Mouse (Mus musculus) limb, embryonic 13.5 days (tissue): ENCODE results near the gene Cutc. TPM values are rescaled to one million over a fixed set of nuclear protein-coding genes. Genes with fewer than 3 reads are reported as not detected.

Experiments
- ATAC-seq: fragments of 200-750 bp; cut with Nextera tagmentation; 2 replicates; pipeline ENCODE4 v1.8.0; 2017; ENCODE audit warnings: low read depth, moderate number of reproducible peaks, moderate TSS enrichment; ENCODE audit not compliant: low FRiP score
- H3K27ac ChIP-seq: fragments of 300-500 bp; sonication (generic); 2 replicates; pipeline ENCODE4 v1.5.1; 2015; ENCODE audit warnings: inconsistent platforms, mild to moderate bottlenecking, moderate library complexity
- H3K27me3 ChIP-seq: fragments of 300-500 bp; sonication (generic); 2 replicates; pipeline ENCODE4 v1.6.1; 2015; ENCODE audit warnings: mild to moderate bottlenecking, inconsistent platforms
- H3K36me3 ChIP-seq: fragments of 300-500 bp; sonication (generic); 2 replicates; pipeline ENCODE4 v1.6.1; 2015; ENCODE audit warnings: inconsistent platforms, mild to moderate bottlenecking, moderate library complexity
- H3K4me1 ChIP-seq: fragments of 300-500 bp; sonication (generic); 2 replicates; pipeline ENCODE4 v1.6.1; 2015; ENCODE audit warnings: inconsistent platforms
- H3K4me2 ChIP-seq: fragments of 300-500 bp; sonication (generic); replicated peaks from 2 replicates; pipeline ENCODE4 v1.6.1; 2015; ENCODE audit warnings: inconsistent platforms, mild to moderate bottlenecking, moderate library complexity
- H3K4me3 ChIP-seq: fragments of 300-500 bp; sonication (generic); 2 replicates; pipeline ENCODE4 v1.5.1; 2015; ENCODE audit warnings: moderate library complexity, mild to moderate bottlenecking, inconsistent platforms
- H3K9ac ChIP-seq: fragments of 300-500 bp; sonication (generic); 2 replicates; pipeline ENCODE4 v1.6.1; 2015; ENCODE audit warnings: mild to moderate bottlenecking, inconsistent platforms
- H3K9me3 ChIP-seq: fragments of 300-500 bp; sonication (generic); 2 replicates; pipeline ENCODE4 v1.6.1; 2016; ENCODE audit warnings: inconsistent platforms
- WGBS: fragments of 180-500 bp; shearing (Covaris S2); methylation state at CpG from one replicate; pipeline ENCODE4 v1.1.7; 2015; 5-methylcytosine and 5-hydroxymethylcytosine counted together
- polyA plus RNA-seq: library from polyadenylated mRNA; unstranded; fragments of >200 nt; fragmentation: Nextera tagmentation; extraction: Ambion mirVana; gene quantifications from 2 replicates; pipeline ENCODE4 v1.2.1, GENCODE M21; 2015

The Cutc gene
- polyA plus RNA-seq, 1 experiment from 2014 or later: 14.6 TPM

GRCm38 (mm10) chr19:43780391-43780790 lies 27.6 kb downstream of the Cutc start:
- no peak for ATAC-seq
- no peak overlapping the region for H3K9ac ChIP-seq
- no peak overlapping the region for H3K4me3 ChIP-seq
- 78% methylated on average over 5 of the region's 5 CpGs for WGBS
- no peaks in the 10 kb centered on the region for H3K36me3 ChIP-seq
- no peaks in the 10 kb centered on the region for H3K9me3 ChIP-seq
- no peak overlapping the region for H3K27ac ChIP-seq
- H3K27me3 ChIP-seq: no peaks in the 10 kb centered on the region
- H3K4me1 ChIP-seq: no peaks in the 10 kb centered on the region
- H3K4me2 ChIP-seq: no peak overlapping the region

DNA sequence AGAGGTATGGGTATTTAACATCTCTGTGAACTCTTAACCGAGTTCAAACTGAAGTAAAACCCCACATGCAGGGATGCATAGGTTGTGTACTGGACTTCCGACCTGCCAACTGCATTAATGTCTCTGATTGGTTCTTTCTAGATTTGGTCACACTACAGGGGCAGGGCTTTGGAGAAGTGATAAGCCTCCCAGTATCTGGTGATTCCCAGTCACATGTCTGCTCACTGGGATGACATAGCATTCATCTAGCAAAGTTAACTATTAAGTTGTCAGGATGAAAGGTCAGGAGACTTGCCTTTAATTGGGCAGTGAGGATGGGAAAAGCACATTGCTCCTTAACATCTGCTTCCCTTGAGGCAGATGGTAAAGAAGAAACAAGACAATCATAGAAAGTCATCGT lies 29.2 kb downstream of the Cutc start, which contains the start of gene Abcc2:
Gene Abcc2, plus strand, starts transcription at position 213 of the 400 bp plus-strand sequence.
- WGBS: 75% methylated on average over 3 of the region's 3 CpGs

GRCm38 (mm10) chr19:43784761-43785160 lies 32.0 kb downstream of the Cutc start:
- Histone ChIP-seq H3K27me3 (no peaks in the 10 kb centered on the region), H3K4me2 (no peak overlapping the region), H3K4me3 (no peak overlapping the region), H3K9me3 (no peaks in the 10 kb centered on the region), H3K9ac (no peak overlapping the region), H3K4me1 (no peaks in the 10 kb centered on the region), H3K27ac (no peak overlapping the region), H3K36me3 (no peaks in the 10 kb centered on the region)
- whole genome bisulfite sequencing: 58% methylated on average over 8 of the region's 8 CpGs
- no peak for ATAC-seq

More for the DNA sequence above, 29.2 kb downstream of the Cutc start, which contains the start of gene Abcc2:
- Histone ChIP-seq H3K9ac (no peak within 1 kb of the TSS), H3K9me3 (no peaks in the 10 kb centered on the region), H3K4me2 (no peak within 1 kb of the TSS), H3K4me1 (no peaks in the 10 kb centered on the region), H3K36me3 (no peaks in the 10 kb centered on the region), H3K4me3 (no peak within 1 kb of the TSS), H3K27ac (no peak within 1 kb of the TSS), H3K27me3 (no peaks in the 10 kb centered on the region)
- ATAC-seq: no peak

DNA sequence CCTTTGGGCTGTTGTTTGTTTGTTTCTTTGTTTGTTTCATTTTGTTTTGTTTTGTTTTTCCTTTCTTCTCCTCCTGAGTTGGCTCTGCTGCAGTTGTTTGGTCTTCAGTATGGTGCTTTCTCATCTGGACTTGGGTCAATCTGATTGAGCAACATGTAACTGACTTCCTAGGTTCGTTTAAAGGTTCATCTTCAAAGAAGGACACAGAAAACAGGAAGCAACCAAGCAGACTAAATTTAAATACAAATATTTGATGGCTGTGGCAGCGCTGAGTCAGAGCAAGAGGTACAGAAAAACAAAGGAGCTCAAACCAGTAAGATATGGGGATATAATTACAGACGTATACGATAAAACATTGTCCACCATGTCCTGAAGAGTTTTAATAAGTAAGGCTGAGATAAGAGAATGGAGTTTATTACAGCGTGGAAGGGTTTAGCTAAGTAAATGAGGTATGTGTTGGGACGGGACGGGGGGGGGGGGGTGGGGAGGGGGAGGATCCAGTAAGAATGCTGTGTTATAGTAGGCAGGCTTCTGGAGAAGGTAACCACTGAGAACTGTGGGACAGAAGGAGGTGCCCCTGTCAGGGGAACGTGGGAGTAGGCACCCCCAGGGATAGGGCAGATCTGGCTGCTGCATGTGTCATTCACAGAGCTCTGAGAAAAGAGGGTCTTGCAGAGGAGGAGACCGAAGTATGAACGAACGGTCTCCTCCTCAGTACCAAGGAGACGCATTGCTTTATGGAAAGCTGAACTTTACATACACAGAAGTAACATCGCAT lies 33.6 kb downstream of the Cutc start:
- ATAC-seq: no peak

DNA sequence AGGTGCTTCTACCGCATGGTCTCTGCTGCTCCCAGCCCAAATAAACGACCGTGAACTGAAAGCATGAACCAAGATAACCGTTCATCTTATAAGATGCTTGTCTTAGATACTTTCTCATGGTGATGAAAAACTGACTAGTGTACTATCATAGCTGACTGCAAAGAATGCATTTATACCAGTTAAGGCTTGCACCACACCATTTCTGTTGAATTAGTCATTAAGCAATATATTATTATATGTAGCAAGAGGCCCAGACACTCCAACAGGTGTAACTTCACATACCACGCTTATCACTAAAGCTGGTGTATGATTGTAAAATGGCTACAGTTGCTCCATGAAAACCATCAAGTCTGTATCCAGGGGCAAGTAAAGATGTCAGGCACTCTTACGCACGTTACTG lies 37.0 kb downstream of the Cutc start:
- Histone ChIP-seq H3K4me2 (no peak overlapping the region), H3K27ac (no peak overlapping the region), H3K36me3 (no peaks in the 10 kb centered on the region), H3K9me3 (no peaks in the 10 kb centered on the region), H3K4me1 (no peaks in the 10 kb centered on the region), H3K27me3 (no peaks in the 10 kb centered on the region), H3K4me3 (no peak overlapping the region), H3K9ac (no peak overlapping the region)
- ATAC-seq: no peak
- 81% methylated on average over 7 of the region's 7 CpGs for WGBS

More for the DNA sequence above, 33.6 kb downstream of the Cutc start:
- H3K9me3 ChIP-seq: no peaks in the 10 kb centered on the region
- H3K27me3 ChIP-seq: no peaks in the 10 kb centered on the region
- no peak overlapping the region for H3K4me2 ChIP-seq
- H3K4me1 ChIP-seq: no peaks in the 10 kb centered on the region
- H3K9ac ChIP-seq: no peak overlapping the region
- H3K36me3 ChIP-seq: no peaks in the 10 kb centered on the region
- H3K4me3 ChIP-seq: no peak overlapping the region
- 81% methylated on average over 13 of the region's 13 CpGs for WGBS
- no peak overlapping the region for H3K27ac ChIP-seq

- WGBS: 92% methylated on average over 4 of the region's 4 CpGs
- no peak for ATAC-seq
Measured at GRCm38 (mm10) chr19:43792537-43792936, 39.7 kb downstream of the Cutc start.

GRCm38 (mm10) chr19:43793951-43794350 lies 41.2 kb downstream of the Cutc start:
- no peaks in the 10 kb centered on the region for H3K4me1 ChIP-seq
- no peaks in the 10 kb centered on the region for H3K27me3 ChIP-seq
- WGBS: 91% methylated on average over 1 of the region's 1 CpGs
- H3K4me3 ChIP-seq: no peak overlapping the region
- H3K9ac ChIP-seq: no peak overlapping the region
- no peaks in the 10 kb centered on the region for H3K36me3 ChIP-seq
- H3K27ac ChIP-seq: no peak overlapping the region
- ATAC-seq: no peak
- no peaks in the 10 kb centered on the region for H3K9me3 ChIP-seq
- no peak overlapping the region for H3K4me2 ChIP-seq

More at GRCm38 (mm10) chr19:43792537-43792936, 39.7 kb downstream of the Cutc start:
- no peak overlapping the region for H3K27ac ChIP-seq
- H3K4me3 ChIP-seq: no peak overlapping the region
- H3K4me2 ChIP-seq: no peak overlapping the region
- H3K27me3 ChIP-seq: no peaks in the 10 kb centered on the region
- H3K9ac ChIP-seq: no peak overlapping the region
- no peaks in the 10 kb centered on the region for H3K9me3 ChIP-seq
- H3K36me3 ChIP-seq: no peaks in the 10 kb centered on the region
- H3K4me1 ChIP-seq: no peaks in the 10 kb centered on the region

DNA sequence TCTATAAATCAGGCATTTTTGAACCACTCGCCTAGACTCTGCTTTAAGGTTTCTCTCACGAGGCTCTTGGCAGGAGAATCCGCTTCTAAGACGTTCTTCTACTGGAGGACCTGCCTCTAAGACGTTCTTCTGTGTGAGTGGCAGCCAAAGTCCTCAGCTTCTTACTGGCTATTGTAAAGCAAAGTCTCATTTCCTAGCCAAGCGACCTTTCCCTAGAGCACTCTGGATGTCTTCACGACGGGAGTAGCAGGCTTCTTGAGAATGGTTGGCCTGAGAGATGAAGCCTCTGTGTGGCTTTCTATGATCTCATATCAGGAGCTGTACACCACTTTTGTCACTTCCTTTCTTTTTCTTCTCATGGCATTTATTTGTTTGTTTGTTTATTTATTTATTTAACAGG lies 42.7 kb downstream of the Cutc start:
- Histone ChIP-seq H3K9ac (no peak overlapping the region), H3K27me3 (no peaks in the 10 kb centered on the region), H3K9me3 (no peaks in the 10 kb centered on the region), H3K36me3 (no peaks in the 10 kb centered on the region), H3K27ac (no peak overlapping the region), H3K4me3 (no peak overlapping the region), H3K4me2 (no peak overlapping the region), H3K4me1 (no peaks in the 10 kb centered on the region)
- WGBS: 82% methylated on average over 8 of the region's 8 CpGs
- no peak for ATAC-seq

- Histone ChIP-seq H3K4me3 (no peak overlapping the region), H3K4me2 (no peak overlapping the region)
- no peak for ATAC-seq
Measured at GRCm38 (mm10) chr19:43797216-43797615, 44.4 kb downstream of the Cutc start.

DNA sequence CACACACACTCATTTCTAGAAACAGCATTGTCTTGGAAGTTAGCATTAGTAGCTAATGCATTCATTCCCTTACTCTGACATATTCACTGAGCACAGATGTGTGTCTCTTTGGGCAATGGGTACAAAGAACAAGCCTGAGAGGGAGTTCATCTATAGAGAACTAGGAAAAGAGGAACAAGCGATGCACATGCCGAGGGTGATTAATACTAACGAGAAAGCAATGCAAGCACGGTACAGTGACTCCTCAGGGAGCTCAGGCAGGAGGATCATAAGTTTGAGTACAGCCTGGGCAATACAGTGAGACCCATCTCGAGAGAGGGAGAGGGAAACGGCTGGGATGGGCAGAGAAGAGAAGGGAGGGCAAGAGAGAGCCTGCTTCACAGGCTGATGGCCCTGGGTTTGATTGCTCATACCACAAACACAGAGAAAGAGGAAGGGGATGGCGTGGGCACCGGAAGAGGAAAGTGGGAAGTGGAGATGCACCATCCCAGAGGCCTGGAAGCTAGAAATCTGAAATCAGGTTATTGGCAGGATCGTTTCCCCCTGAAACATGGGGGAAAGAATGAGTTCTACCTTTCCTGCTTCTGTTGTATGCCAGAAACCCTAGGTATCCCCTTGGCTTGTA lies 48.7 kb downstream of the Cutc start:
- H3K27me3 ChIP-seq: no peaks in the 10 kb centered on the region
- 83% methylated on average over 9 of the region's 9 CpGs for WGBS
- no peaks in the 10 kb centered on the region for H3K9me3 ChIP-seq
- H3K36me3 ChIP-seq: no peaks in the 10 kb centered on the region
- H3K4me2 ChIP-seq: no peak overlapping the region
- no peak overlapping the region for H3K9ac ChIP-seq
- ATAC-seq: no peak
- no peak overlapping the region for H3K27ac ChIP-seq
- no peak overlapping the region for H3K4me3 ChIP-seq
- no peaks in the 10 kb centered on the region for H3K4me1 ChIP-seq

More at GRCm38 (mm10) chr19:43797216-43797615, 44.4 kb downstream of the Cutc start:
- Histone ChIP-seq H3K27me3 (no peaks in the 10 kb centered on the region), H3K4me1 (no peaks in the 10 kb centered on the region), H3K9me3 (no peaks in the 10 kb centered on the region), H3K9ac (no peak overlapping the region), H3K27ac (no peak overlapping the region), H3K36me3 (no peaks in the 10 kb centered on the region)
- 85% methylated on average over 5 of the region's 5 CpGs for WGBS

- Histone ChIP-seq H3K27ac (no peak overlapping the region), H3K4me3 (no peak overlapping the region), H3K9ac (no peak overlapping the region), H3K4me1 (no peaks in the 10 kb centered on the region), H3K36me3 (no peaks in the 10 kb centered on the region), H3K4me2 (no peak overlapping the region), H3K9me3 (no peaks in the 10 kb centered on the region), H3K27me3 (no peaks in the 10 kb centered on the region)
- ATAC-seq: no peak
- WGBS: 83% methylated on average over 10 of the region's 10 CpGs
Measured at GRCm38 (mm10) chr19:43803866-43804265, 51.1 kb downstream of the Cutc start.

DNA sequence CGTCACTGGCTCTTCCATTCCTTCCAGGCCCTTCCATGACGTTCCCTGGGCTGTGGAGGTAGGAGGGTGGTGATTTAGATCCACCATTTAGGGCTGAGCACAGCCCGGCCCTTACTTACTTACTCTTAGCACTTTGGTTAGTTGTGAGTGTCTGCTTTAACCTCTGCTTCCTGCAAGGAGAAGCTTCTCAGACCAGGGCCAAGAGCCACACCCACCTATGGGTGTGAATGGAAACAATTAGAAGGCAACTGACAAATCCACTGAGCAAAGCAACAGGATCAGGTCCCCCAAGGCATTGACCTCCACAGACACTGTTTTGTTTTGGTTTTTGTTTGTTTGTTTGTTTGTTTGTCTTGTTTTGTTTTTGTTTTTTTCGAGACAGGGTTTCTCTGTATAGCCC lies 56.5 kb downstream of the Cutc start:
- Histone ChIP-seq H3K27ac (no peak overlapping the region), H3K4me1 (no peaks in the 10 kb centered on the region), H3K36me3 (no peaks in the 10 kb centered on the region), H3K9me3 (no peaks in the 10 kb centered on the region), H3K4me3 (no peak overlapping the region), H3K4me2 (no peak overlapping the region), H3K9ac (no peak overlapping the region), H3K27me3 (no peaks in the 10 kb centered on the region)
- no peak for ATAC-seq
- WGBS: 36% methylated on average over 4 of the region's 4 CpGs
